Mouse (Mus musculus): ENCODE measurements around the gene Pid1. TPM values are rescaled to one million over a fixed set of nuclear protein-coding genes. Genes with fewer than 3 reads are reported as not detected.
"Not testable (repeated sequence)": the region's sequence is repeated elsewhere in the genome, so short reads cannot be mapped to it uniquely, and the experiment has no call there.

Gene Pid1
- total RNA-seq, 2 experiments from 2014 or later, result 0.96 to 1.5 TPM

GRCm38 (mm10) chr1:84278359-84279255, 85.4 kb downstream of the Pid1 start:
- no peak for ATAC-seq (replicated peaks; ENCODE audit: poor library complexity)

DNA sequence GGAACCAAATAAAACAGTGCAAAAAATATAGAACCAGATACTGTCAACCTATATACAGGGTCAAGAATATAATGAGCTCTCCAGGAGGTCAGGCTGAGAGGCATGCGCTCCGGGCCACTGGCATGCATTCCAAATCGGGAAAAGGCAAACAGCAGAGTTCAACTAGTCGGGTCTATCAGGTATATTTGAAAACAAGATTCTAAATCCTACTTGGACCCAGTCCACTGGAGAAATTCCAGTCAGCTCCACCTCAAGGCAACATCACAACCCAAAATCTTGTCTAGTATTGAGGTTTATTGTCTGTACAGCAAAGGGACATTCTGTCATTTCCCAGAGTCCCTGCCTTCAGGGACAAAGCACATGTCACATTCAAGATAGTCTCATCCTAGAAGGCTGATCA, 91.0 kb downstream of the Pid1 start:
- no peak for ATAC-seq (replicated peaks; ENCODE audit: poor library complexity)

DNA sequence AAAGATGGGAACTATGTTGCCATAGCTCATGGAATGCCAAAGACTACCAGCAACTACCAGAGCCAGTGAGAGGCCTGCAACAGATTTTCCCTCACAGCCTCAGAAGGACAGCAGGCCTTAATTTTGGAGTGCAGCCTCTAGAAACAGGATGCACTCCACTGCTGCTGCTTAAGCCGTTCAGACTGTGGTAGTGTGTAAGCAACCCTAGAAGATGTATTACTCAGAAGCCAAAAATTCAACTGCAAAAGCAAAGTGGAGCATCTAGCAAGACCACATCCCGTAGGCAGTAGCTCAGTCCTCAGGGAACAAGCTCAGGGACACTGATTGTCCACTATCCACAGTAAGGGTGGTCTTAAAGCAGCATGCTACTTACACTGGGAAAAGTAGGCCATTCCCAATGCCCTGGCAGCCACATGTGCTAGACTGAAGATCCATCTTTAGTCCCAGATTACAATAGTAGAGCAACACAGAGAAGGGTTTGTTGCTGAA, 92.2 kb downstream of the Pid1 start:
- no peak for ATAC-seq (replicated peaks; ENCODE audit: poor library complexity)

DNA sequence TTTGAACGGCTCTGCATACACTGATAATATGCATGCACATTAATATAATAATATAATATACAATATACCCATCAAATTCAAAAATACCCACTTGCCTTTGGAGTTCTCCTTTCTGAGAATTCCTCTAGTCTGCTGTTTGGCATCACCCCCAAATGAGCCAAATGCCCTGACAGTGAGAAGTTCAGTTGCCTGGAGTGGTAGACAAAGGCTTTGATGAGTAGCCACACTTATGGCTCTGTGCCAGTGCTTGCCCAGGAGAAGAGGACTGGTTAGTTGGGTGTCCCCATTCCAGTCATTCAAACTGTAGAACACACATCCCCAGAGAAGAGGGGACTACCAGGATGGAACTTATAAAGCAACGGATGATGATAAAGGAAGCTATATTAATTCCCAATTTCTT, 106.3 kb downstream of the Pid1 start:
- ATAC-seq (replicated peaks; ENCODE audit: poor library complexity), result no peak

GRCm38 (mm10) chr1:84254361-84254760, 109.6 kb downstream of the Pid1 start:
- ATAC-seq (replicated peaks; ENCODE audit: poor library complexity), result no peak

- no peak for ATAC-seq (replicated peaks; ENCODE audit: poor library complexity)
Measured at GRCm38 (mm10) chr1:84253838-84254237, 110.1 kb downstream of the Pid1 start.

- ATAC-seq (replicated peaks; ENCODE audit: poor library complexity), result peak; percentile 82
Measured at GRCm38 (mm10) chr1:84251205-84251604, 112.8 kb downstream of the Pid1 start.

DNA sequence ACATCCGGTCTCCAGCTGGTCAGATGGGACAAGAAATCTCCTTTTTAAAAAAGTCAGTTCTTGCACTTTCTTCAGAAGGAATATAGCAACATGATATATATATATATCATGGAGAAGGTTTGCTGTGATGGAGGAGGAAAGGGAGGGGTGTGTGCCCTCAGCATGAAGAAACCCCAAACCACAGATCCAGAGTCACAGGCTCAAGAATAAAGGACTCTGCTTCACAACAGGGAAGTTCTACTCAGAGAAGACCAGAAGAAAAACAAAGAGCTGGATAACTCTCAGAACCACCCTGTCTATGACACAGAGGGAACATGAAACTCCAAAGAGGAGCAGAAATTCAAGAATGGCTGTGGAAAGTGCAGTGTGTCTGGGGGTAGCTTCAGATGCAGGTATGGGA, 113.2 kb downstream of the Pid1 start:
- ATAC-seq (replicated peaks; ENCODE audit: poor library complexity), result peak; percentile 91

- no peak for ATAC-seq (replicated peaks; ENCODE audit: poor library complexity)
Measured at GRCm38 (mm10) chr1:84249772-84250338, 114.1 kb downstream of the Pid1 start.

DNA sequence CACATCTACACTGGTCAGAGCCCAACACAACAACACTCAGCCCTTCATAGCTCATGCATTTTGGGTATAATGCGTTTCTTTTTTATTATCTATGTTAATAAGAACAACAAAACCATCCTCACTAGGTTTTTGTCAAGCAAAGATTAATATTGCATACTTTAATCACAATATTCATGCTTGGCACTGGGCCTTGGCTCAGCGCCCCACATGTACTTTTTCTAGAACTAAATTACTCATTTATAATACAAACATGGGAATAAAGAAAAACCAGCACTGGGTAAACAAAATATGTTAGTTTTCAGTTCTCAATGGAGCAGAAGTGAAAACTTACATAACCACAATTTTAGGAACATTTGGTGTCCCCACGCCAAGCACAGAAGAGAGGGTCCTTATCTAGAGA, 116.9 kb downstream of the Pid1 start:
- no peak for ATAC-seq (replicated peaks; ENCODE audit: poor library complexity)

GRCm38 (mm10) chr1:84241192-84241828, 122.7 kb downstream of the Pid1 start:
- peak; percentile 69 for ATAC-seq (replicated peaks; ENCODE audit: poor library complexity)

DNA sequence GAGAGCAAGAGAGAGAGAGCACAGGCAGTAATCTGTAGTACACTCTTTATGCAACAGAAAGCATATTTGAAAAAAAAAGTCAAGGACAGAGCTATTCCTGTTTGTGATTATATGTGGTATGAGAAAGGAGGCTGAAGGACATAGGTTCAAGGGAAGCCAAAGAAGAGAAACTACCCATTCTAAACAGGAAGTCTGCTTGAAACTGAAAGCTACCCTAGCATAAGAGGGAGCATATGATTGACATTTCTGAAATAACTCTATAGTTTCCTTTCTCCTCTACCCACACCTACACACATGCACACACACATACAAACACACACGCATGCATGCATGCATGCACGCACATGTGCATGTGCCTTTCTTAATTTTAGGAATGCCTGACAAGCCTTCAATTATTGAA, 123.8 kb downstream of the Pid1 start:
- ATAC-seq (replicated peaks; ENCODE audit: poor library complexity), result peak; percentile 67

- no peak for ATAC-seq (replicated peaks; ENCODE audit: poor library complexity)
Measured at GRCm38 (mm10) chr1:84230431-84230830, 133.5 kb downstream of the Pid1 start.

GRCm38 (mm10) chr1:84225626-84226025, 138.4 kb downstream of the Pid1 start:
- ATAC-seq (replicated peaks; ENCODE audit: poor library complexity), result no peak

- no peak for ATAC-seq (replicated peaks; ENCODE audit: poor library complexity)
Measured at GRCm38 (mm10) chr1:84222051-84222450, 141.9 kb downstream of the Pid1 start.

DNA sequence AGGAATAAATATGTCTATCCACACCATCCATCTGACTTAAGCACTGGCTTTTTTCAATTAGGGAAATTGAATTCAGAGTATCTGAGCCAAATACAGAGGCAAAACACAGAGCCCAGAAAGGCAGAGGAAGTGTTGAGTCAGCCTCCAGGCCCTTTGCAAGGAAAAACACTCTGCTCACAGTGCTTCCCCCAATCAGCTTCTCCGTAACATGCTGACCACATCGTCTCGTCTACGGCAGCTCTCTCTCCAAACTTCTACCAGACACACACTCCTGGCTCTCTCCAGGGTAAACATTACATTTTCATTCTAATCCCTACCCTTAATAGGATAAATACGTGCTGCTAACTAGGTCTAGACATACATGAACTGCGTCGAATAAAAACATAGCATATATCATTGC, 145.4 kb downstream of the Pid1 start:
- ATAC-seq (replicated peaks; ENCODE audit: poor library complexity), result peak; percentile 84

- peak; percentile 65 for ATAC-seq (replicated peaks; ENCODE audit: poor library complexity)
Measured at GRCm38 (mm10) chr1:84217777-84218176, 146.2 kb downstream of the Pid1 start.

- no peak for ATAC-seq (replicated peaks; ENCODE audit: poor library complexity)
Measured at GRCm38 (mm10) chr1:84211507-84211906, 152.5 kb downstream of the Pid1 start.

GRCm38 (mm10) chr1:84205746-84206145, 158.2 kb downstream of the Pid1 start:
- ATAC-seq (replicated peaks; ENCODE audit: poor library complexity), result not testable (repeated sequence)

DNA sequence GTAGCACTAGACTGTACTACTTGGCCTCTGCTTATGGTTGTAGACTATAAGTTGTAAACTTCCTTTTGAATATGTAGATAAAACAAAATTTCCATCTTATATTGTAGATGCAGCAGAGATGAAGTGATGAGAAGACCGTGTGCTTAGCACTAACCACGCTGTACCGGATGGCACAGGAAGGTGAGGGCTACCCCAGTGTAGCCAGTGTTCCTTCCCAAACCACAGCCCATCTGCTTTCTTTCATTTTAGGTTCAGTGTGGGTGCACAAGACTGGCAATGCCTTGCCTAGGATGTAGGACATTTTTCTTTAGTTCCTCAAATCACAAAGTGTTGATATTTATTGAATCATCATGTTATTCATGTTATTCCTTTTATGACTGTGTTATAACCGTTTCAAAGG, 160.5 kb downstream of the Pid1 start:
- ATAC-seq (replicated peaks; ENCODE audit: poor library complexity), result peak; percentile 87

DNA sequence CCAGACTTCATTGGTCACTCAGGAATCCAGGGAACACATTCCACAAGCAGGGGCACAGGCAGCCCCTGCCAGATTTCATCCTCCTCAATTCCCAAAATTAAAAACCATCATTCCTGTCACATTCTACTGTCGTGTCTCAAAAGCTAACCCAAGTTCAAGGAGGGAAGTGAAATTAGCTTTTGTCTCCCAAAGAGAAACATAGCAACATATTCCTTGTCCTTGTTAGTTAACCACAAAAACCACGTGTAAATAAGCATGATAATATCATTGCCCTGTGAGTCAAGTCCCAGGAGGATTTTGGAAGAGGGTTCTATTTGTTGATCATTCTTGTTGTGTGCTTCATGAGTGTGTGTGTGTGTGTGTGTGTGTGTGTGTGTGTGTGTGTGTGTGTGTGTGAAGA, 164.1 kb downstream of the Pid1 start:
- peak; percentile 69 for ATAC-seq (replicated peaks; ENCODE audit: poor library complexity)

DNA sequence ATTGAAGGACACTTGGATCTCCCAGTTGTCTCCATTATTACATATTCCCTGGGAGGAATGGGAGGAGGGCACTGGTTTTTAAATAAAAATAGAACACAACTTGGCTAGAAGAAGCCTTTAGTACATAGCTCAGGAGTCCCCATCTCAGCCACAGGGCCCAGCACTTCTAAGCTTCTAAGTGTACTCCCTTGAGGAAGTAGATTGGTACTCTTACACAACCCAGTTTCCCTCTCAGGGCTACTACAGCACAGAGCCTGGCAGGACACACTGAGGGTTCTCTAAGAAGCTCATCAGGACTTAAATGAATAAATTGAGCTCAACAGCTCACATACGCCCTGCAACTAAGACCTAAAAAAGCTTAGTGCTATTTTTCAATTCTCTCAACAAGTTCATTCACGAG, 165.1 kb downstream of the Pid1 start:
- ATAC-seq (replicated peaks; ENCODE audit: poor library complexity), result peak; percentile 94
